Mouse (Mus musculus): ENCODE data around the gene Tas1r3. TPM values are rescaled to one million over a fixed set of nuclear protein-coding genes. Genes with fewer than 3 reads are reported as not detected.
A peak's percentile ranks its signal among the peaks of the same experiment; 100 is the strongest.

Tas1r3 gene
- polyA plus RNA-seq, 1 experiment from 2014 or later: 0.19 TPM

DNA sequence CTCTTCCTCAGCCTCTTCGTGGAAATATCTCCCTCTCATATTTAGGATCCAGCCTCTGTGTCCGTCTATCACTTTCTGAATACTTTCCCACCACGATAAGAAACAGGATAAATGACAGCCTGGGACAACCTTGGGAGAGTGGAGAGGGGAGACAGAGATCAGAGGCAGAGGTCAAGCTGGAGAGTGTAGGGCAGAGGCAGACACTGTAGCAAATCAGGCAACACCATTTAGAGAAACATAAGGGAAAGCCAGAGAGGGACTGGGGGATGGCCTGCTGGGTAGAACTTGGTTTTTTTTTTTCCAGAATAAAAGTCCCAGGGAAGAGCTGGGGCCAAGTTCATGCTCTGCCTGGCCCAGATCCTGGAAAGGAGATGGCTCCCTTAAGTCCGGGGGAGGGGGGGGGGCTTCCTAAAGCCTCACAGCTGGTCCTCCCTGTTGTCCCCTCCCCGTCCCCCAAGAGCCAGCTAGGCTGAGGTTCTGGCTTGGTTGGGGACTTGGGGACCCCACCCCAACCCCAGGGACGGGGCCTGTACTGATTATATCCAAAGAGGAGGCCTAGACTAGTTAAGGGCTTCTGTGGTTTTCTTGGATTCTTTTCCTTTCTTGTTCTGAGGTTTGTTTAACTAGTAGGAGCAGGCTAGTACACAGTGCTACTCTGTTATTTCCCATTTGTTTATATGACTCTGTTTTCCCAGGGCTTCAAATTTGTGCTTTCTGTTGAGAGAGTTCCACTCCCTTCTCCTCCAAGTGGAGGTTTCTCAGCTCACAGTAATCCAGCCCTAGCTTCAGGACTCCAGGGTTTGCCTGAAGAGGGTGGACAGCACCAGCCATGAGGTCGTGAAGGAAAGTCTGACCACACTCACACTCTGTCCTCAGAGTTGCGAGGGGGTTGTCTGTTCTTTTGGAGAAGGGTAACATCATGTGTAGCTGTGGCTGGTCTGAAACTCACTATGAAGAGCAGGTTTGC lies 24.7 kb downstream of the Tas1r3 start:
- Histone ChIP-seq H3K4me3 (ENCODE audit: low read depth, low read length) (no peak overlapping the region), H3K4me2 (replicated peaks; ENCODE audit: low read depth, low read length) (peak overlapping the region; percentile 20; the same call in 1 of the 2 replicates), H3K27me3 (replicated peaks; ENCODE audit: insufficient read depth, low read length) (no peaks in the 10 kb centered on the region), H3K36me3 (ENCODE audit: insufficient read depth, low read length) (no peaks in the 10 kb centered on the region), H3K4me1 (ENCODE audit: insufficient read depth, low read depth, low read length) (peaks cover 5% of the 10 kb centered on the region; the same call in 1 of the 2 replicates), H3K9me3 (ENCODE audit: low read length) (no peaks in the 10 kb centered on the region), H3K27ac (ENCODE audit: low read length) (peak overlapping the region; percentile 92), H3K9ac (replicated peaks; ENCODE audit: low read depth) (no peak overlapping the region)
- 42% methylated on average over 8 of the region's 8 CpGs for WGBS
- ATAC-seq: peak; percentile 27
- no peak for TF ChIP-seq EP300 (IDR thresholded peaks at IDR 0.05)
- no peak for TF ChIP-seq CTCF (IDR thresholded peaks at IDR 0.05)
- peak; percentile 93 for DNase-seq (ENCODE audit: low spot score)

DNA sequence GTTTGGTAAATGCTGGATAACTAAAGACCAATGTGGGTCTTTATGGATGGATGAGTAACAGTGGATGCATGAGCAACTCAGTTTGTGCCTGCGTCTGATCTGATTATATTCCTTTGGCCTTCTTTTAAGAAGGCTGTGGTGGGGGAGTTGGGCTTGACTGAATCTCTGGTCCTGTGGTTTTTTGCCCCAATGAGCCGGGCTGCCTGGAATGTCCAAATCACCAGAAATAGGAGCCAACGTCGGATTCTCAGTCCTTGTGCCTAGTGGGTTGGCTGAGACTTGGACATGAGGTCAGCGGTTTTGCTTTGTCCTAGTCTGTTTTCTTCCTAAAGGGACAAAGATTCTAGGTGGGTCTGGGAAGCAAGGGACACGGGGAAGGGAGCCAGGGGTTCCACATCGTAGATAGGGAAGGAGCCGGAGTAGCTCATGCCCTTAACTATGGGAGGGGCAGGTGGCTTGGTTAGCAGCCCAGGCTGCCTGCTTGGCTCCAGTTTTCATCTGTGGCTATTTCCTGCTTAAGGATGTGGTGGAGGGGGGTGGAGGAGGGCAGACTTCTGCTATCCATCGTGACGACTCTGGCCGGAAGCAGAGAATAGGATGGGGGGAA lies 25.7 kb downstream of the Tas1r3 start:
- peak; percentile 64 for DNase-seq (ENCODE audit: low spot score)
- peak overlapping the region; percentile 92 for H3K27ac ChIP-seq (ENCODE audit: low read length)

DNA sequence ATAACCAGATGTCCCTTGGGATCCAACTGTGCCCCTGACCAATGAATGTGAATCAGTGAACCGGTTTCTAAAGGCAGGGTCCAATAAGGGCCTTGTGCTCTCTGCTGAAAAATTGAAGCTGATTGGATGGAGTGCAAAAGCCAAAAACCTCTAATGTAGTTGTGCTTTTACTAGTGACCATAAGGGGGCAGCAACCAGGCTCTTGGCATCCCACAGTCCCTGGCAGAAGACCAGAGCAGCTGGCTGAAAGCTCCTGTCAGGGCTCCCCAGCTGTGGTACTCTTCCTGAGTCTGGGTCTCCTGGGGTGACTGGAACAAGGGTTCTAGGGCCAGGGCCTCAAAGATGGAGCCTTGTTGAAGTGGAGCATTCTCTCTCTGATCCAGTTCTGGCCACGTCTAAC lies 29.3 kb downstream of the Tas1r3 start:
- Histone ChIP-seq H3K27me3 (replicated peaks; ENCODE audit: insufficient read depth, low read length) (no peaks in the 10 kb centered on the region), H3K4me2 (replicated peaks; ENCODE audit: low read depth, low read length) (no peak overlapping the region), H3K27ac (ENCODE audit: low read length) (peak overlapping the region; percentile 51)

More for the DNA sequence above, 25.7 kb downstream of the Tas1r3 start:
- Histone ChIP-seq H3K36me3 (ENCODE audit: insufficient read depth, low read length) (no peaks in the 10 kb centered on the region), H3K4me2 (replicated peaks; ENCODE audit: low read depth, low read length) (no peak overlapping the region), H3K4me1 (ENCODE audit: insufficient read depth, low read depth, low read length) (peaks cover 6% of the 10 kb centered on the region; the same call in 1 of the 2 replicates), H3K27me3 (replicated peaks; ENCODE audit: insufficient read depth, low read length) (no peaks in the 10 kb centered on the region), H3K9ac (replicated peaks; ENCODE audit: low read depth) (no peak overlapping the region), H3K4me3 (ENCODE audit: low read depth, low read length) (no peak overlapping the region), H3K9me3 (ENCODE audit: low read length) (no peaks in the 10 kb centered on the region)
- ATAC-seq: no peak
- WGBS: 42% methylated on average over 11 of the region's 11 CpGs
- TF ChIP-seq EP300 (IDR thresholded peaks at IDR 0.05): no peak
- TF ChIP-seq CTCF (IDR thresholded peaks at IDR 0.05): no peak

DNA sequence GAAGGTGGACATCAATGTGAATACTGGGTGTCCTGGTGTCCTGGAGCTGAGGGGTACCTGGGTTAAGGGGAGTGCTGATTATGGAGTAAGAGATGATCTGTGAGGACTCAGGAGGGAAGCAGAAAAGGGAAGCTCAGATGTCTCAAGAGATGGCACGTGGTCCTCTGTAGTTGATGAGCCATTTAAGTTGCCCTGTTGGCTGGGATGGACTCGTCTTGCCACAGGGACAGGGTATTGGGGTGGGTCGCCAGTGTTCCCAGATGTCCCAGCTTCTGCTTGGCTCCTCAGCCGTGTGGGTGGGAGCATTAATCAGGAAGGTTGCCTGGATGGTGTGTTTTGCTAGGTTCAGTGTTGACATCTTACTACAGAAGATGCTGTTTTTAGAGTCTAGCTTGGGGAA lies 29.9 kb downstream of the Tas1r3 start:
- H3K36me3 ChIP-seq (ENCODE audit: insufficient read depth, low read length): no peaks in the 10 kb centered on the region
- no peaks in the 10 kb centered on the region for H3K27me3 ChIP-seq (replicated peaks; ENCODE audit: insufficient read depth, low read length)
- no peak overlapping the region for H3K4me3 ChIP-seq (ENCODE audit: low read depth, low read length)
- ATAC-seq: no peak
- WGBS: 87% methylated on average over 4 of the region's 4 CpGs
- H3K4me1 ChIP-seq (ENCODE audit: insufficient read depth, low read depth, low read length): peaks cover 6% of the 10 kb centered on the region; the same call in 1 of the 2 replicates
- no peak overlapping the region for H3K4me2 ChIP-seq (replicated peaks; ENCODE audit: low read depth, low read length)
- H3K9me3 ChIP-seq (ENCODE audit: low read length): no peaks in the 10 kb centered on the region
- no peak for DNase-seq (ENCODE audit: low spot score)
- H3K27ac ChIP-seq (ENCODE audit: low read length): peak overlapping the region; percentile 51; the same call in 1 of the 2 replicates
- no peak overlapping the region for H3K9ac ChIP-seq (replicated peaks; ENCODE audit: low read depth)
- TF ChIP-seq CTCF (IDR thresholded peaks at IDR 0.05): no peak

More for the DNA sequence above, 29.3 kb downstream of the Tas1r3 start:
- no peaks in the 10 kb centered on the region for H3K36me3 ChIP-seq (ENCODE audit: insufficient read depth, low read length)
- no peaks in the 10 kb centered on the region for H3K9me3 ChIP-seq (ENCODE audit: low read length)
- 18% methylated on average over 2 of the region's 2 CpGs for WGBS
- DNase-seq (ENCODE audit: low spot score) (peak; percentile 93), ATAC-seq (peak; percentile 20)
- H3K4me1 ChIP-seq (ENCODE audit: insufficient read depth, low read depth, low read length): peaks cover 6% of the 10 kb centered on the region; the same call in 1 of the 2 replicates
- H3K9ac ChIP-seq (replicated peaks; ENCODE audit: low read depth): no peak overlapping the region
- H3K4me3 ChIP-seq (ENCODE audit: low read depth, low read length): no peak overlapping the region
- TF ChIP-seq EP300 (IDR thresholded peaks at IDR 0.05) (no peak), CTCF (IDR thresholded peaks at IDR 0.05) (peak; percentile 78)

DNA sequence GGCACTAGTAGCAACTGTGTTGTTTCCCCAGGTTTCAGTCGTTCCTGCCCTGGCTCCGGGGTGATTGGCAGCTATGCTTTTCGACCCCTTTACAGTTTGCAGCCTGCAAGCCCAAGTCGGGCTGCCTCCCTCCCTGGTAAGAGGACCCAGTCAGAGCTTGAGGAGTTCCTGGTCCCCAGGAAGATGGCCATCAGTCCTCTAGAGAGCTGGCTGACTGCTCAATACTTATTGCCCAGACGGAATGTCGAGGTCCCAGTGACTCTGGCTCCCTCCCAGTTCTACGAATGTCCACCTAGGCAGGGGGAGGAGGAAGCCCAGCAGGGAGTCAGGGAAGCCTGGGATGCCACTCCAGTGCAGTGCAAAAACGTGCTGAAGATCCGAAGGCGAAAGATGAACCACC lies 30.8 kb downstream of the Tas1r3 start:
- Histone ChIP-seq H3K9me3 (ENCODE audit: low read length) (no peaks in the 10 kb centered on the region), H3K4me2 (replicated peaks; ENCODE audit: low read depth, low read length) (peak overlapping the region; percentile 98), H3K4me3 (ENCODE audit: low read depth, low read length) (peak overlapping the region; percentile 76), H3K36me3 (ENCODE audit: insufficient read depth, low read length) (no peaks in the 10 kb centered on the region), H3K27me3 (replicated peaks; ENCODE audit: insufficient read depth, low read length) (no peaks in the 10 kb centered on the region), H3K4me1 (ENCODE audit: insufficient read depth, low read depth, low read length) (peaks cover 6% of the 10 kb centered on the region; the same call in 1 of the 2 replicates), H3K9ac (replicated peaks; ENCODE audit: low read depth) (peak overlapping the region; percentile 78), H3K27ac (ENCODE audit: low read length) (peak overlapping the region; percentile 71; the same call in 1 of the 2 replicates)
- TF ChIP-seq EP300 (IDR thresholded peaks at IDR 0.05) (no peak), CTCF (IDR thresholded peaks at IDR 0.05) (no peak)
- no peak for ATAC-seq
- no peak for DNase-seq (ENCODE audit: low spot score)
- 48% methylated on average over 10 of the region's 10 CpGs for WGBS

DNA sequence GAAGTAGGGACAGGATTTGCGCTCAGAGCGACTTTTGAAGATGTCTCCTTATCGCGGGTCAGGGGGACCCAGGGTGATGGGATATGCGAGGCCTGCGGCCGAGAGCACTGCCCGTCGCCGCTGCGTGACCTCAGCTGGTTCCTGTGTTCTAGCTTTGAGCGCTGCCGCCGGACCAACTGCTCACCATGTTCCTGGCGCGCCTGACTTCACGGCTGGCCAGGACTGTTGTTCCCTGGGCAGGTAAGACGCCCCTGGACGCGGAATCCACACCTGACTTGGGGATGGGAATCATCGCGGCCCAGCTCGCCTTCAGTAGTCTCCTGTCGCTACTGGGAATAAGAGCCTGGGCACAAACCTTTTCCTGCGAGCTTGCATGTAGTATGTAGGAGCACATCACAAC lies 31.3 kb downstream of the Tas1r3 start:
- Histone ChIP-seq H3K4me1 (ENCODE audit: insufficient read depth, low read depth, low read length) (peaks cover 6% of the 10 kb centered on the region; the same call in 1 of the 2 replicates), H3K4me2 (replicated peaks; ENCODE audit: low read depth, low read length) (peak overlapping the region; percentile 98), H3K27ac (ENCODE audit: low read length) (peak overlapping the region; percentile 71), H3K9ac (replicated peaks; ENCODE audit: low read depth) (peak overlapping the region; percentile 78), H3K9me3 (ENCODE audit: low read length) (no peaks in the 10 kb centered on the region), H3K36me3 (ENCODE audit: insufficient read depth, low read length) (no peaks in the 10 kb centered on the region), H3K4me3 (ENCODE audit: low read depth, low read length) (peak overlapping the region; percentile 76), H3K27me3 (replicated peaks; ENCODE audit: insufficient read depth, low read length) (no peaks in the 10 kb centered on the region)
- ATAC-seq (peak; percentile 7; the same call in 1 of the 2 replicates), DNase-seq (ENCODE audit: low spot score) (no peak)
- TF ChIP-seq EP300 (IDR thresholded peaks at IDR 0.05): no peak
- no peak for TF ChIP-seq CTCF (IDR thresholded peaks at IDR 0.05)
- under 1% methylated on average over 25 of the region's 25 CpGs for whole genome bisulfite sequencing

Data from lung, postnatal 0 days (tissue).